25 mouse cellular contexts compared by ENCODE assay signal in genomic region chr3:136805897-136806296, GRCm38 (mm10).
DNase-seq lines count a peak whose midpoint lies in the region; ATAC-seq and TF ChIP-seq lines count a peak whose summit lies in the region.
"Had no signal": no experiment of that assay in that cellular context is flagged by ENCODE, and none has a peak within 500 bp of the region (broad histone marks: within the 10 kb centered on the region; RNA-seq: fewer than 3 reads in every experiment).

No protein-coding gene starts in this region.

- TF ChIP-seq CTCF in intestine, postnatal 0 days (IDR thresholded peaks at IDR 0.05; ENCODE audit: low read depth) = no peak

- DNase-seq in lung, postnatal 10 days = no peak
- no peak for DNase-seq in cerebellum, adult 11-12 months
- DNase-seq: adrenal gland, postnatal 10 days; adrenal gland, postnatal 36 days; cerebellum, adult 2 months; cerebellum, adult 9-11 months; cerebellum, postnatal 25 days; forebrain, postnatal 0 days; gastrocnemius, adult 2 months; gastrocnemius, postnatal 14 days; heart, adult 18-20 months; heart, postnatal 10 days; heart, postnatal 36 days had no signal

- H3K9ac ChIP-seq in intestine, embryonic 15.5 days = no peak overlapping the region
- H3K9ac ChIP-seq in intestine, postnatal 0 days (ENCODE audit: low read depth, low read length) = no peak overlapping the region
- H3K9ac ChIP-seq in lung, embryonic 16.5 days (ENCODE audit: low read length) = no peak overlapping the region
- H3K9ac ChIP-seq in stomach, embryonic 15.5 days = no peak overlapping the region
- H3K9ac ChIP-seq: embryonic facial prominence, embryonic 12.5 days; embryonic facial prominence, embryonic 15.5 days; forebrain, postnatal 0 days; heart, embryonic 12.5 days; heart, embryonic 15.5 days; hindbrain, embryonic 13.5 days had no signal

- no peaks in the 10 kb centered on the region for H3K36me3 ChIP-seq in intestine, embryonic 15.5 days
- H3K36me3 ChIP-seq in intestine, postnatal 0 days (ENCODE audit: control insufficient read depth, insufficient read depth) = no peaks in the 10 kb centered on the region
- H3K36me3 ChIP-seq in lung, embryonic 16.5 days (ENCODE audit: control insufficient read depth, insufficient read depth, low read length) = peaks cover 4% of the 10 kb centered on the region; the same call in 1 of the 2 replicates
- no peaks in the 10 kb centered on the region for H3K36me3 ChIP-seq in stomach, embryonic 15.5 days
- H3K36me3 ChIP-seq: embryonic facial prominence, embryonic 12.5 days; heart, embryonic 15.5 days; hindbrain, embryonic 10.5 days; hindbrain, embryonic 13.5 days had no signal

- H3K4me3 ChIP-seq in intestine, embryonic 15.5 days (replicated peaks) = no peak overlapping the region
- H3K4me3 ChIP-seq in intestine, postnatal 0 days (ENCODE audit: low read depth, low read length) = no peak overlapping the region
- no peak overlapping the region for H3K4me3 ChIP-seq in lung, embryonic 16.5 days (ENCODE audit: low read length)
- H3K4me3 ChIP-seq in stomach, embryonic 15.5 days (replicated peaks) = no peak overlapping the region
- H3K4me3 ChIP-seq: embryonic facial prominence, embryonic 12.5 days; embryonic facial prominence, embryonic 15.5 days; gastrocnemius, adult 2 months; heart, embryonic 12.5 days; heart, embryonic 15.5 days; hindbrain, embryonic 10.5 days; hindbrain, embryonic 13.5 days had no signal

- H3K27me3 ChIP-seq in intestine, embryonic 15.5 days (replicated peaks) = no peaks in the 10 kb centered on the region
- H3K27me3 ChIP-seq in intestine, postnatal 0 days (replicated peaks; ENCODE audit: control insufficient read depth, insufficient read depth, low read length) = no peaks in the 10 kb centered on the region
- H3K27me3 ChIP-seq in lung, embryonic 16.5 days (ENCODE audit: control insufficient read depth, insufficient read depth, low read depth, low read length) = no peaks in the 10 kb centered on the region
- H3K27me3 ChIP-seq in stomach, embryonic 15.5 days (replicated peaks) = no peaks in the 10 kb centered on the region
- H3K27me3 ChIP-seq: embryonic facial prominence, embryonic 12.5 days; embryonic facial prominence, embryonic 15.5 days; heart, embryonic 12.5 days; heart, embryonic 15.5 days; hindbrain, embryonic 13.5 days had no signal

- peak; percentile 31; the same call in 1 of the 2 replicates for ATAC-seq in intestine, embryonic 15.5 days
- no peak for ATAC-seq in intestine, postnatal 0 days
- peak; percentile 94 for ATAC-seq in lung, embryonic 16.5 days (ENCODE audit: low read depth)
- peak; percentile 82 for ATAC-seq in stomach, embryonic 15.5 days (ENCODE audit: insufficient read depth, low FRiP score, low read depth)
- no peak for ATAC-seq in activated CD4-positive, CD25-positive, alpha-beta regulatory T cell, adult 4 months
- ATAC-seq: forebrain, embryonic 14.5 days; forebrain, postnatal 0 days had no signal

- no peaks in the 10 kb centered on the region for H3K9me3 ChIP-seq in intestine, embryonic 15.5 days
- no peaks in the 10 kb centered on the region for H3K9me3 ChIP-seq in intestine, postnatal 0 days (ENCODE audit: control insufficient read depth)
- no peaks in the 10 kb centered on the region for H3K9me3 ChIP-seq in lung, embryonic 16.5 days (ENCODE audit: control insufficient read depth, low read length)
- no peaks in the 10 kb centered on the region for H3K9me3 ChIP-seq in stomach, embryonic 15.5 days
- H3K9me3 ChIP-seq: embryonic facial prominence, embryonic 12.5 days; embryonic facial prominence, embryonic 15.5 days; heart, embryonic 12.5 days; heart, embryonic 15.5 days; hindbrain, embryonic 10.5 days; hindbrain, embryonic 13.5 days had no signal

- no peak overlapping the region for H3K4me2 ChIP-seq in intestine, embryonic 15.5 days (replicated peaks)
- H3K4me2 ChIP-seq in intestine, postnatal 0 days (replicated peaks; ENCODE audit: low read depth) = no peak overlapping the region
- H3K4me2 ChIP-seq in lung, embryonic 16.5 days (ENCODE audit: low read depth, low read length) = no peak overlapping the region
- H3K4me2 ChIP-seq in stomach, embryonic 15.5 days = no peak overlapping the region
- H3K4me2 ChIP-seq: embryonic facial prominence, embryonic 12.5 days; embryonic facial prominence, embryonic 15.5 days; heart, embryonic 12.5 days; heart, embryonic 15.5 days; hindbrain, embryonic 13.5 days had no signal

- H3K27ac ChIP-seq in intestine, embryonic 15.5 days = no peak overlapping the region
- no peak overlapping the region for H3K27ac ChIP-seq in intestine, postnatal 0 days (ENCODE audit: low read depth, low read length)
- H3K27ac ChIP-seq in lung, embryonic 16.5 days (ENCODE audit: low read length) = 0 out of 2 replicates have a peak overlapping the region, but pooled peaks have one; percentile 36
- no peak overlapping the region for H3K27ac ChIP-seq in stomach, embryonic 15.5 days
- H3K27ac ChIP-seq: embryonic facial prominence, embryonic 12.5 days; embryonic facial prominence, embryonic 15.5 days; gastrocnemius, adult 2 months; heart, embryonic 15.5 days; hindbrain, embryonic 10.5 days; hindbrain, embryonic 13.5 days had no signal

- H3K4me1 ChIP-seq in intestine, embryonic 15.5 days (replicated peaks) = no peaks in the 10 kb centered on the region
- H3K4me1 ChIP-seq in intestine, postnatal 0 days (replicated peaks; ENCODE audit: control insufficient read depth, insufficient read depth, low read length) = no peaks in the 10 kb centered on the region
- 0 out of 2 replicates have a peak, but pooled peaks cover 6% of the 10 kb centered on the region for H3K4me1 ChIP-seq in lung, embryonic 16.5 days (replicated peaks; ENCODE audit: control insufficient read depth, insufficient read depth, low read length)
- H3K4me1 ChIP-seq in stomach, embryonic 15.5 days = no peaks in the 10 kb centered on the region
- H3K4me1 ChIP-seq: embryonic facial prominence, embryonic 12.5 days; embryonic facial prominence, embryonic 15.5 days; heart, embryonic 12.5 days; hindbrain, embryonic 13.5 days had no signal

- WGBS in intestine, embryonic 15.5 days = 85% methylated on average over 4 of the region's 4 CpGs
- WGBS in intestine, postnatal 0 days = 60% methylated on average over 4 of the region's 4 CpGs
- 64% methylated on average over 4 of the region's 4 CpGs for WGBS in lung, embryonic 16.5 days
- 78% methylated on average over 4 of the region's 4 CpGs for WGBS in stomach, embryonic 15.5 days

Comparison
In these comparisons a context has a peak if more than half of its experiments do, and no peak if none do; other contexts are left out.
1. ATAC-seq: peak in intestine, embryonic 15.5 days (single experiment), lung, embryonic 16.5 days (single experiment) and stomach, embryonic 15.5 days (single experiment); none in intestine, postnatal 0 days (single experiment) and activated CD4-positive, CD25-positive, alpha-beta regulatory T cell, adult 4 months (single experiment).